19 mouse cellular contexts compared by ENCODE assay signal in genomic region chr5:50083441-50083840, GRCm38 (mm10). TPM values are rescaled to one million over a fixed set of nuclear protein-coding genes. Genes with fewer than 3 reads are reported as not detected.
A peak's percentile ranks its signal among the peaks of the same experiment; 100 is the strongest.
DNase-seq lines count a peak whose midpoint lies in the region; ATAC-seq lines count a peak whose summit lies in the region.
"Had no signal": no experiment of that assay in that cellular context is flagged by ENCODE, and none has a peak within 500 bp of the region (broad histone marks: within the 10 kb centered on the region; RNA-seq: fewer than 3 reads in every experiment).

No protein-coding gene starts in this region.

- H3K27me3 ChIP-seq in embryonic facial prominence, embryonic 10.5 days (replicated peaks; ENCODE audit: low read depth, poor library complexity, severe bottlenecking): no peaks in the 10 kb centered on the region
- H3K27me3 ChIP-seq: CH12.LX; heart, embryonic 15.5 days had no signal

- ATAC-seq in cerebellum, adult (ENCODE audit: insufficient number of reproducible peaks, low FRiP score, low TSS enrichment): peak; percentile 93
- ATAC-seq in erythroblast, adult 5-6 weeks (replicated peaks; ENCODE audit: low FRiP score, poor library complexity, severe bottlenecking): no peak
- ATAC-seq: intestine, embryonic 16.5 days had no signal

- 22% methylated on average over 1 of the region's 1 CpGs for WGBS in embryonic facial prominence, embryonic 10.5 days

- H3K9me3 ChIP-seq in embryonic facial prominence, embryonic 10.5 days: no peaks in the 10 kb centered on the region
- H3K9me3 ChIP-seq: heart, embryonic 15.5 days; hindbrain, embryonic 10.5 days had no signal

- DNase-seq in cerebellum, postnatal 4 days (ENCODE audit: low spot score in 2 of 2): no peak
- peak; percentile 14 for DNase-seq in 3T3-L1 (ENCODE audit: low read depth, low spot score)
- peak; percentile 62 for DNase-seq in cerebellum, adult 9-10 months
- peak; percentile 37 for DNase-seq in embryonic facial prominence, embryonic 10.5 days (ENCODE audit: low spot score)
- no peak for DNase-seq in left cerebral cortex, adult 9 months (ENCODE audit: low spot score in 2 of 2)
- no peak for DNase-seq in heart, adult 18-20 months
- DNase-seq: adrenal gland, postnatal 36 days; kidney, postnatal 4 days; liver; lung, adult 18-20 months; lung, postnatal 4 days; midbrain, embryonic 14.5 days; thymus, postnatal 25 days had no signal

- peaks cover 4% of the 10 kb centered on the region; the same call in 1 of the 2 replicates for H3K4me1 ChIP-seq in embryonic facial prominence, embryonic 10.5 days
- H3K4me1 ChIP-seq: heart, embryonic 15.5 days; hindbrain, embryonic 10.5 days had no signal

- H3K27ac ChIP-seq in embryonic facial prominence, embryonic 10.5 days (replicated peaks): no peak overlapping the region
- H3K27ac ChIP-seq: heart, embryonic 15.5 days; hindbrain, embryonic 10.5 days had no signal

- H3K36me3 ChIP-seq in embryonic facial prominence, embryonic 10.5 days (replicated peaks): no peaks in the 10 kb centered on the region
- H3K36me3 ChIP-seq: heart, embryonic 15.5 days; hindbrain, embryonic 10.5 days had no signal

- no peak overlapping the region for H3K4me3 ChIP-seq in embryonic facial prominence, embryonic 10.5 days
- H3K4me3 ChIP-seq: heart, embryonic 15.5 days; hindbrain, embryonic 10.5 days had no signal

RNA-seq across cellular contexts. Expression of gene Adgra3, which starts 24.6 kb away (rescaled TPM):
- polyA plus RNA-seq in embryonic facial prominence, embryonic 10.5 days (2016; fragmentation: Nextera tagmentation; extraction: Ambion mirVana): 42.8 and 45.7 TPM in 2 replicates
- total RNA-seq in heart, adult 18-20 months (2021): 10 to 100 TPM; 20.0 to 31.3 TPM
- total RNA-seq in erythroblast, adult 5-6 weeks (2015; ENCODE audit: low replicate concordance): 0.19 and 0.21 TPM in 2 replicates
- total RNA-seq in erythroblast, adult 5-6 weeks (2017; ENCODE audit: low replicate concordance): 1.2 TPM in 1 of 2 replicates, not detected in the other
- total RNA-seq: CH12.LX had no signal

Comparison
In these comparisons a context has a peak if more than half of its experiments do, and no peak if none do; other contexts are left out.
1. DNase-seq: peak in 3T3-L1 (single experiment), cerebellum, adult 9-10 months (single experiment) and embryonic facial prominence, embryonic 10.5 days (single experiment); none in cerebellum, postnatal 4 days (0 of 2), left cerebral cortex, adult 9 months (0 of 2) and heart, adult 18-20 months (0 of 2).
2. RNA of gene Adgra3, which starts 24.6 kb away (total RNA-seq): 20.0 to 31.3 TPM in heart, adult 18-20 months; 0.19 to 1.2 TPM in erythroblast, adult 5-6 weeks; every median in the first group is over 4 times any median in the second.